Mouse (Mus musculus) spleen, adult 12 weeks (tissue): ENCODE measurements around the gene Rnf187.
A peak's percentile ranks its signal among the peaks of the same experiment; 100 is the strongest.

Source experiments
- DNase-seq: peaks from one replicate; pipeline ENCODE4 v3.0.0; 2022; ENCODE audit warnings: low spot score

The Rnf187 gene

GRCm38 (mm10) chr11:58938322-58939087 is at the start of gene Rnf187:
TSS of gene Rnf187 (minus strand) at chr11:58938916.
- DNase-seq: peak; percentile 83

- DNase-seq: no peak
Observed at GRCm38 (mm10) chr11:58985299-58985917, 46.7 kb upstream of the Rnf187 start.

- no peak for DNase-seq
Observed at GRCm38 (mm10) chr11:58984657-58985056, 45.9 kb upstream of the Rnf187 start.

- no peak for DNase-seq
Observed at GRCm38 (mm10) chr11:58983691-58984341, 45.1 kb upstream of the Rnf187 start.

GRCm38 (mm10) chr11:58982471-58983097 is 43.9 kb upstream of the Rnf187 start:
- DNase-seq: peak; percentile 39

- DNase-seq: peak; percentile 51
Observed at GRCm38 (mm10) chr11:58981541-58982447, 43.1 kb upstream of the Rnf187 start.

- no peak for DNase-seq
Observed at GRCm38 (mm10) chr11:58980381-58980990, 41.8 kb upstream of the Rnf187 start.

GRCm38 (mm10) chr11:58979661-58980060 is 40.9 kb upstream of the Rnf187 start:
- no peak for DNase-seq

- no peak for DNase-seq
Observed at GRCm38 (mm10) chr11:58979183-58979582, 40.5 kb upstream of the Rnf187 start.

- no peak for DNase-seq
Observed at GRCm38 (mm10) chr11:58978706-58979030, 40.0 kb upstream of the Rnf187 start.

- peak; percentile 52 for DNase-seq
Observed at GRCm38 (mm10) chr11:58978027-58978705, 39.5 kb upstream of the Rnf187 start, which contains the start of gene Trim11. TSS of gene Trim11 (plus strand) at chr11:58978093.

- peak; percentile 27 for DNase-seq
Observed at GRCm38 (mm10) chr11:58977607-58978026, 38.9 kb upstream of the Rnf187 start.

GRCm38 (mm10) chr11:58977150-58977549 is 38.4 kb upstream of the Rnf187 start:
- DNase-seq: peak; percentile 46

- DNase-seq: no peak
Observed at GRCm38 (mm10) chr11:58974414-58974813, 35.7 kb upstream of the Rnf187 start.

GRCm38 (mm10) chr11:58971796-58972195 is 33.1 kb upstream of the Rnf187 start:
- DNase-seq: no peak

GRCm38 (mm10) chr11:58970831-58971530 is 32.3 kb upstream of the Rnf187 start:
- DNase-seq: no peak

- DNase-seq: no peak
Observed at GRCm38 (mm10) chr11:58969659-58970058, 30.9 kb upstream of the Rnf187 start.

GRCm38 (mm10) chr11:58969027-58969426 is 30.3 kb upstream of the Rnf187 start:
- DNase-seq: no peak

- DNase-seq: no peak
Observed at GRCm38 (mm10) chr11:58968551-58968950, 29.8 kb upstream of the Rnf187 start.

- no peak for DNase-seq
Observed at GRCm38 (mm10) chr11:58967346-58967745, 28.6 kb upstream of the Rnf187 start.
